Mouse (Mus musculus) yolk sac, embryonic 10.5 days (tissue): ENCODE results near the gene Fgfbp1.

Source experiments
- DNase-seq: peaks from one replicate; pipeline ENCODE4 v3.0.0-alpha.2; 2017; ENCODE audit warnings: low spot score

Gene Fgfbp1

DNA sequence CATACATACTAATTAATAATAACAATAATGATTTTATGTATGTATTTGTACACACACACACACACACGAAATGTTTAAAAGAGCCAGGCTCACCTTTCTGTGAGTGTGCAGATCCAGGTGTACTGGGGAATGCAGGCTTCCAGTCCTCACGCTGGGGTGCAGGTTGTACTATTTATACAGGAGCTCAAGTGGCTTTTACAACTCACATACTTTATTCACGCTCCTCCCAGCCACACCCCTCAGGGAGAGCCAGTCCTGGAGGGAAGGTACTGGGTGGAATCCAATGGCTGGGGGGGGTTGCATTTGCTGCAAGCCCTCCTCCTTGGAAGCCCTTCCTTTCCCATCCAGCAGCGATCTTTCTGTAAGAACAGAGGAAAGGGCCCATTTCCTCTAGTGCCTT is at the start of gene Fgfbp1:
Fgfbp1 (minus strand) TSS at position 160 of the 400 bp plus-strand sequence.
- no peak for DNase-seq

- peak; percentile 13 for DNase-seq
Observed at GRCm38 (mm10) chr5:43998295-43998989, 16.9 kb upstream of the Fgfbp1 start.

GRCm38 (mm10) chr5:43997626-43998025 is 16.0 kb upstream of the Fgfbp1 start:
- peak; percentile 29 for DNase-seq

- DNase-seq, result no peak
Observed at GRCm38 (mm10) chr5:43996162-43996561, 14.6 kb upstream of the Fgfbp1 start.

- DNase-seq, result no peak
Observed at GRCm38 (mm10) chr5:43994981-43995380, 13.4 kb upstream of the Fgfbp1 start.

DNA sequence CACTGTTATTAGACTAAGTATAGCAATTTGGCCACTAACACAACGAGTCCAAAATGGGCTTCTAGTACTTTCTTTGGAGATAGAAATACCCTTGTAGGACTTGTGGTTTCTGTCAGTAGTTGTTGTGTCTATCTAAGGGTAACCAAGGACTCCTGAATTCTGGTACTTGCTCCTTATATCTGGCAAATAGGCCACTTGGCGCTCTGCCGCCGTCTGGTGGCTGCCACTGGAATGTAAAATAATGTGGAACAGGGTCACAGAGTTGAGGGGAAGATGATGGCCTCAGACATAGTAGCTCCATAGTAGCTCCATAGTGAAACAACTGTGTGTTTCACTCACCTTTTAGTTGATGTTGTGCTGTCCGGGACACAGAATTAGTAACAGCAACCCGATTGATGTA is 8.7 kb upstream of the Fgfbp1 start:
- no peak for DNase-seq

GRCm38 (mm10) chr5:43989017-43989416 is 7.4 kb upstream of the Fgfbp1 start:
- no peak for DNase-seq

DNA sequence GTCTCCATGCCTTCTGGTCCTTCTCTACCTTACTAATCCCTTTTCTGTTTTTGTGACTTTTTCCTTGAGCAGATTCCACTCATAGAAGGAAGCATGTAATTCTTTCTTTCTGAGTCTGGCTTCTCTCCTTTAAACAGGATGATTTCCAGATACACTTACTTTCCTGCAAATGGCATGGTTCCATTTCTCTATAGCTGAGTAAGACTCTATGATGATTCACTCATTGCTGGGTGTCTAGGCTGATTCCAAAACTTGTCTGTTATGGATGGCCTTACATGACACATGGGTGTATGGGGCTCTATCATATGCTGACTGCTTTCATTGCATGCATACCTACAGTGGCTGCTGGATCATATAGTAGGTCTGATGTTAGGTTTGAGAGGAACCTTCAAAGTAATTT is 4.6 kb upstream of the Fgfbp1 start:
- DNase-seq, result no peak

- DNase-seq, result no peak
Observed at GRCm38 (mm10) chr5:43982896-43983295, 1.3 kb upstream of the Fgfbp1 start.

GRCm38 (mm10) chr5:43980397-43980796 is 1.2 kb downstream of the Fgfbp1 start:
- no peak for DNase-seq

DNA sequence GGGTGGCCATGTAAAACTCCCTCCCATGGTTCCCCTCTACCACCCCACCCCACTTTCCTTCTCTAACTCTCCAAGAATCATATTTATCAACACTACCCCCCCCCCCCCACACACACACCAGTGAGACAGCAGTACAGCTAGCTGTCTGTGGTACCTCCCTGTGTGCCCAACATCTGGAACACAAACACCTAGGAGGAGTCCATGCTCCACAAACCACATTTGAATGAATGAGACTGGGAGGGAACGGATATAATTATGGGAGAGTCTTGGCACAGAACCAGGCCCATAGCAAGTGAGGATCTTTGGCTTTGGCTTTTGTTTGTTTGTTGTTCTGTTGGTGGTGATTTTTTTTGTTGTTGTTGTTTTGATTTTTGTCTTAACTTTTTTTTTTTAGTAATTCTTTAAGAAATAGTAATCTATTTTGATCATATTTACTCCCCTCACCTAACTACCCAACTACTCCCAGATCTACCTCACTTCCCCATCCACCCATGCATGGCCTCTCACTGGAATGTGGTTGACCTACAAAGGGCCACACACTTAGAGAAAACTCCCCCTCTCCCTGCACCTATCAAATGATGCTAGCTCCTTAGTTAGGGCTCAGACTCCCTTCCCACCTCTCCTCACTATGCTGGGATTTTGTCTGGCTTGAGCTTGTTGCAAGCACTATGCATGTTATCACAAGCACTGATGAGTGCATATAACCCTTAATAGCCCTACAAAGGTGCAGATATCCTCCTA is 4.6 kb downstream of the Fgfbp1 start:
- no peak for DNase-seq

DNA sequence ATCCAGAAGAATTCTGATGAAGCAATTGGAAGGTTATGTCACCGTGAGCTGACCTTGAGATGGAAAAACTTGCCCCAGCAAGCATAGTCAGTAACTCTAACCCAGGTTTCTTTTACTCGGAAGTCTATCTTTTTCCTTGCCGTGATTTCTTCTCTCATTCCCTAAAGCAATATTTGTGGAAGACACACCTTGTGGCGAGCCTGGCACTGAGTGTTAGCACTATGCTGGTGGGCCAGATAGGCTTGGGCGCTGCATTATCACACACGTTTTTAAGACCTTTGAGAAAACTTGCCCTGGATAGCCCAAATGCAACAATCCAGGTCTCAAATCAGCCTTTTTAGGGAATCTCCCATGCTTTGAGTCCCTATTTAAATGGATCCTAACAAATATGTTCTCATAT is 7.4 kb downstream of the Fgfbp1 start:
- no peak for DNase-seq

GRCm38 (mm10) chr5:43971156-43971555 is 10.4 kb downstream of the Fgfbp1 start:
- DNase-seq, result no peak

DNA sequence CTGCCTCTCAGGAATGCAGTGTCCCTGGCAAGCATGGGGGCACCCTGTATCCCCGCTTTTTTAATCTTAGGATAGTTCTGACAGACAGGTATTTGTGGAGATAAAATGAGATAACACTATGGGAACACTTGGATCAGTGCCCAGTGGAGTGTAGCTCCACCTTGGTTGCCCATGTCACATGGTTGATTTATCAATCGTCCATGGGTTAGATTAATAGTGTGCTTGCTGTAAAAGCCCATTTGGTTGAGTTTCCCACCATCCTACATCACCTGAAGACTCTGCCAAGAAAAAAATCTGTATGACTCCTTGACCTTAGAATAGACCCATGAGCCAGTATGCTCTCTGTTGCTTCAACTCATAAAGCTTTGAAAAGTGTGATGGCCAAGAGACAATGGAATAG is 11.0 kb downstream of the Fgfbp1 start:
- no peak for DNase-seq

DNA sequence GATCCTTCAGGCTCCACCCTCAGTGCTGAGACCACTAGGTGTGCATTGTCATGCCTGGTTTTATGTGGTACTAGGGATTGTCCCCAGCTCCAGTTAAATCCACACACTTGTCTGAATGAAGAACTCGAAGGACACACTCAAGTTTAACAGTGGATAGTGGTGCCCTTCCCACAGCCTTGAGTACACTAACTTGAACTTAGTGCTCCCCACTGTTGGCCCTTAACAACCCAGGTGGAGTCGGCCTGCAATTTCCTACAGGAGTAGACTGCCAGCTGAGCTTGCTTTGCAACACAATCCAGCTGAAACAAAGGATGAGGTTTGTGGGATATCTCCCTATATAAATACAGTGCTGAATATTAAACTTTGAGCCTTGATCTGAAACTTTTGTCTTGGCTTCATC is 12.9 kb downstream of the Fgfbp1 start:
- no peak for DNase-seq

DNA sequence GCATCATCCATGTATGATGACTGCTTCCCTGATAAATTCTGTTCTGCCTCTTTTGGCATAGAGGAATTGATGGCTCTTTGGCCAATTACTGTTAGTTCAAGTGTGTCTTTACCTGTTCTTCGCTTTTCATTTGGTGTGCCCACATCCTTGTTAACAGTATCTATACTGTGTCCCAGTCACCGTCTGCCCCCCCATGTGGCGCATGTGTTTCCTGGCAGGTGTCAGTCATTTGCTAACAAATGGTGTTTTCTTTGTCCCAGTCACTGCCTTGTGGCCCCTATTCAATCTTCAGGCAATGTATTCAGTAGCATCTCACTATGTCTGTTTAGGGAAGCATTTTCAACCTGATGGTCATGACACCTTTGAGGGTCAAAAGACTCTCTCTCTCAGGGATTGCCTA is 20.5 kb downstream of the Fgfbp1 start:
- DNase-seq, result no peak

DNA sequence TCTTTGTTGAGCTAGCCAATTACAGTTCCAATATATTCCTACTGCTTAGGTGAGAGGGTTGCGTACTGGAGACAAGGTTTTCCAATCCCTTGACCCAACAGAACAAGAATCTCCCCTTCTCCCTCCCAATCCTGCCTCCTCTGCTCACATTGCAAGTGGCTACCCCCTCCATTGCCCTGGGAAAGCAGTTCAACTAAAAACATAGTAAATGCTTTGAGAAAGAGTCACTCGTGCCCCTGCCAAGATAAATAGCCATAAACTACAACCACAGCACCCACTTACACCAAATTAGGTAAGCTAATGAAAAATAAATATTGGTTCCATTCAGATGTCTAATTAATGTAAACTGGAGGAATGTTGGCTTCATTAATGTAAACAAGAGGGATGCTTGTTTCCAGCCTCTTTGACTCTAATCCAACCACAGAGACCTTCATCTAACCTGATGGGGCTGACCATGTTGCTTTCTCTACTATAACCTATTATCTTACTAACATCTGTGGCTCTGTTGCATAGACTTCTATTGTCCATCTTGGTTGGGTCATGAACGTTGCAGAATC is 21.6 kb downstream of the Fgfbp1 start:
- DNase-seq, result no peak

DNA sequence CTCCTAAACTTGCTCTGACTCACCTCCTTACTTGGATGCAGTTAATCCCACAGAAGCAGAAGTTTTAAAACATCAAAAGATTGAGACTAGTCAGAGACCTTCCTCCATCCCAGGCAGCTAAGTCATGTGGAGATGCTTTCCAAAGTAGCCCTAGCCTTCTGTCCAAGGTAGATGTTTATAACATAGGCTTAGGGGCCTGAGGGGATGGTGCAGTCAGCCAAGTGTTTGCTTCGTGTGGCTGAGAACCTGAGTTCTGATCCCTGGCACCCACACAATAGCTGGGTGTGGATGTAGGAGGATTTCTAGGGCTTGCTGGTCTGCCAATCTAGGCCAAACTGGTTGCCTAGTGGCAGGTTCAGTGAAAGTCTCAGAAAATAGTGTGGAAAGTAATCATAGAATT is 28.3 kb downstream of the Fgfbp1 start:
- no peak for DNase-seq

DNA sequence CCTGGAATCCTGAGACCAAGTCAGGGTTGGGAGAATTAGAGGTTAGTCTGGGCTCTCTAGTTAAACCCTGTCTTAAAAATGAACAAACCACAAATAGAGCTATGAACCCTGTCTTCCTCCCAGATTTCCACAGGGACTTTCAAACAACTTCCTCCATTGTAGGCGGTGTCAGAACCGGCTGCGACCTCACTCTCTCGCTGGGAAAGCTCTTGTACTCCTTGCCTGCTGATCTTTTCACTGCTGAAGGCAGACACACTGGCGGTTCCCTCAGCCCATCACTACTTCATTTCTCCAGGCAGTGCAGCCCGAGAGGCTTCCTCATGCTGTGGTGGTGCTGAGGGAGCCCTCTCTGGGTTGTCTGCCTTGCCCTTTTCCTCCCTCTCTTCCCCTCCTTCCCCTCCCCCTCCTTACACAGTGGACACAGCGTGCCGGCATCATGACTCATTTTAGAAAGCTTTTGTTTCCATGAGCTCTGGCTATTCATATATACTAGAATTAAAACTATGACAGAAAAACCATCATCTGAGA is 32.8 kb downstream of the Fgfbp1 start:
- DNase-seq, result peak; percentile 20

- DNase-seq, result peak; percentile 75
Observed at GRCm38 (mm10) chr5:43948111-43948743, 33.4 kb downstream of the Fgfbp1 start.

DNA sequence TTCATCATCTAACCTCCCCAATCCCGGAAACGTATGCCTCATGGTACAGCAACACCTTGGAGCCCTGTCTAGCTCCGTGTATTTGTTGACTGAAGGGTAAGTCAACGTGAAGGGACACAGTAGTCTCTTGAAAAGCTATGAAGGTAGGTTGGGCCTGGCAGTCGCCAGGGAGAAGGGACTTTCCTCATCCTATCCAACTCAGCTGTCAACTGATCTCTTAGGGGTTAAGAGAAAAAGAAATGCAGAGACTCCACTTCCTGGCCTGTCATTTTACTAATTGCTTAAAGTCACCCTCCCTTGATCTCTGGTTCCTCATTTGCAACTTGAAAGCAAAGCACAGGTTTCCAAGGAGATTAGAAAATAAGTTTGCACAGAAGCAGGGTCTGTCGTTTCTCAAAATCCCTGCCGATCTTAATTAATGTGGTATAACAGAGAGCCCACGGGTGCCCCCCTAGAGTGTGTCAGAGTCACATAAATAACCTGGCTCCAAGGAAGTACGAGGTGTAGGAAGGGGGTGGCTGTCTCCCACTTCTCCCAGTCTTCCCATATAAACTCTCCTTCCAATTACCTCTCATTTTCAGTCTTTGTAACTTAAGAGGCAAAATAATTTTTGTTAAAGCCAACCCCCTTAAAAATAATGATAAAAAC is 34.1 kb downstream of the Fgfbp1 start:
- peak; percentile 2 for DNase-seq

GRCm38 (mm10) chr5:43933269-43933668 is 48.3 kb downstream of the Fgfbp1 start:
- no peak for DNase-seq
